Mouse (Mus musculus) testis, adult 2 months (tissue): ENCODE results near the gene Aunip.

Source experiments
- CTCF ChIP-seq: fragments of 200-500 bp; IDR thresholded peaks from 2 replicates; pipeline ENCODE4 v1.5.1; 2012; ENCODE audit warnings: low read depth, mild to moderate bottlenecking, inconsistent platforms, low read length, moderate library complexity; ENCODE audit not compliant: control insufficient read depth, insufficient read depth, insufficient replicate concordance
- POLR2A ChIP-seq: fragments of 200-500 bp; IDR thresholded peaks from 2 replicates; pipeline ENCODE4 v1.6.1; 2012; ENCODE audit warnings: low read depth, mild to moderate bottlenecking, inconsistent platforms, low read length, moderate library complexity; ENCODE audit not compliant: control insufficient read depth

GRCm38 (mm10) chr4:134518541-134518940 lies 7.7 kb downstream of the Aunip start:
- TF ChIP-seq CTCF = no peak
- TF ChIP-seq POLR2A = no peak
